Mouse (Mus musculus): ENCODE results near the gene Gpatch3. TPM values are rescaled to one million over a fixed set of nuclear protein-coding genes. Genes with fewer than 3 reads are reported as not detected.

The Gpatch3 gene
- polyA plus RNA-seq, 1 experiment from 2014 or later: 4.5 TPM

- H3K4me1 ChIP-seq (ENCODE audit: insufficient read depth): peaks cover 18% of the 10 kb centered on the region
- TF ChIP-seq CTCF (IDR thresholded peaks at IDR 0.05; ENCODE audit: low read depth): no peak
- peaks cover 22% of the 10 kb centered on the region for H3K27me3 ChIP-seq (ENCODE audit: insufficient read depth, low read length)
- no peak overlapping the region for H3K27ac ChIP-seq (ENCODE audit: low read depth)
- no peak for ATAC-seq
- no peaks in the 10 kb centered on the region for H3K9me3 ChIP-seq (ENCODE audit: low read length)
- H3K36me3 ChIP-seq (replicated peaks; ENCODE audit: insufficient read depth, low read length): peaks cover under 1% of the 10 kb centered on the region; the same call in 1 of the 2 replicates
- peak overlapping the region; percentile 81 for H3K4me2 ChIP-seq (ENCODE audit: low read depth, low read length)
- DNase-seq: no peak
- no peak overlapping the region for H3K9ac ChIP-seq (replicated peaks)
- 34% methylated on average over 4 of the region's 4 CpGs for WGBS (ENCODE audit: insufficient replicate concordance)
- H3K4me3 ChIP-seq (ENCODE audit: low read depth, low read length): no peak overlapping the region
Measured at GRCm38 (mm10) chr4:133598616-133599015, 24.1 kb downstream of the Gpatch3 start.

DNA sequence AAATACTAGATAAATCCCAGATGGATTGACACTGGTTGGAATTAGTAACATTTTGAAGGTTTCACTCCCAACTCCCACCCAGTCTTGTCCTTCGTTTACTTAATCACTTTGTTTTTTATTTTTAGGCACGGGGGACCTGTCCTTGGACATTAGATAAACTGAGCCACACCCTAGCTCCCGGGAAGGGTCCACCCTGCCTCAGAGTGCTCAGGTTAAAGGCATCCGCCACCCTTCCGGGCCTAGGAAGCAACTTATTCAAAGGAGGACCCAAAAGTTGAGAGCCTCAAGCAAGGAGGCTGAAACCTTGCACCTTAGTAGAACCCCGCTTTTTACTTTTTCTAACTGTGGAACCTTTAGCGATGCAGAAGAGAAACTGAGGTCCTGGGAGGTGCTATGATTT is 24.6 kb downstream of the Gpatch3 start:
- H3K27me3 ChIP-seq (ENCODE audit: insufficient read depth, low read length): peaks cover 22% of the 10 kb centered on the region
- no peak for ATAC-seq
- H3K27ac ChIP-seq (ENCODE audit: low read depth): no peak overlapping the region
- peak overlapping the region; percentile 81 for H3K4me2 ChIP-seq (ENCODE audit: low read depth, low read length)
- H3K9me3 ChIP-seq (ENCODE audit: low read length): no peaks in the 10 kb centered on the region
- H3K36me3 ChIP-seq (replicated peaks; ENCODE audit: insufficient read depth, low read length): peaks cover 6% of the 10 kb centered on the region
- 16% methylated on average over 7 of the region's 7 CpGs for WGBS (ENCODE audit: insufficient replicate concordance)
- peak overlapping the region; percentile 54 for H3K4me3 ChIP-seq (ENCODE audit: low read depth, low read length)
- DNase-seq: no peak
- peak overlapping the region; percentile 41 for H3K9ac ChIP-seq (replicated peaks)
- H3K4me1 ChIP-seq (ENCODE audit: insufficient read depth): peaks cover 18% of the 10 kb centered on the region
- TF ChIP-seq EP300 (IDR thresholded peaks at IDR 0.05; ENCODE audit: low read depth) (no peak), CTCF (IDR thresholded peaks at IDR 0.05; ENCODE audit: low read depth) (no peak)

- Histone ChIP-seq H3K9ac (replicated peaks) (peak overlapping the region; percentile 41), H3K9me3 (ENCODE audit: low read length) (no peaks in the 10 kb centered on the region), H3K36me3 (replicated peaks; ENCODE audit: insufficient read depth, low read length) (peaks cover 8% of the 10 kb centered on the region), H3K27me3 (ENCODE audit: insufficient read depth, low read length) (peaks cover 22% of the 10 kb centered on the region), H3K4me3 (ENCODE audit: low read depth, low read length) (peak overlapping the region; percentile 54), H3K4me1 (ENCODE audit: insufficient read depth) (peaks cover 18% of the 10 kb centered on the region), H3K4me2 (ENCODE audit: low read depth, low read length) (peak overlapping the region; percentile 81), H3K27ac (ENCODE audit: low read depth) (no peak overlapping the region)
- peak; percentile 89 for DNase-seq
- TF ChIP-seq EP300 (IDR thresholded peaks at IDR 0.05; ENCODE audit: low read depth) (no peak), CTCF (IDR thresholded peaks at IDR 0.05; ENCODE audit: low read depth) (peak; percentile 8; the same call in 1 of the 2 replicates)
- under 1% methylated on average over 46 of the region's 50 CpGs for WGBS (ENCODE audit: insufficient replicate concordance)
- ATAC-seq: peak; percentile 95
Measured at GRCm38 (mm10) chr4:133599571-133600073, 25.1 kb downstream of the Gpatch3 start.

DNA sequence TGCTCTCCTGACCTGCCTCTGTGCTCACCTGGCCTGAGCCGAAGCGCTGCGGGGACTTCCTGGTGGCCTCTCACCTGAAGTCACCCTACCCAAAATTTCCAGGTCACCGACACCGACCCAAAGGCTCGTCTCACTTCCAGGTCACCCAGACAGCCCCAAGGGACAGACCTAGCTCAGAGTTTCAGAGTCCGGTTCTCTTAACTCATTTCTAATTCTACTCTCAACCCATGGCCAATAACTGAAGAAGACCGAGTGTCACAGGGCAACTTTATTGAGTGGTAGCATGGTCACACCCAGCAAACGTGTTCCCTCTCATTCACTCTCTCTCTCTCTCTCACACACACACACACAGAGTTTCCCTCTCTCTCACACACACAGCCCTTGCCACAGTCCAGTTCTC is 25.8 kb downstream of the Gpatch3 start:
- H3K4me2 ChIP-seq (ENCODE audit: low read depth, low read length): peak overlapping the region; percentile 81
- DNase-seq (no peak), ATAC-seq (no peak)
- no peak overlapping the region; the same call in 1 of the 2 replicates for H3K9ac ChIP-seq (replicated peaks)
- no peaks in the 10 kb centered on the region for H3K9me3 ChIP-seq (ENCODE audit: low read length)
- 10% methylated on average over 9 of the region's 9 CpGs for WGBS (ENCODE audit: insufficient replicate concordance)
- H3K27me3 ChIP-seq (ENCODE audit: insufficient read depth, low read length): peaks cover 22% of the 10 kb centered on the region
- TF ChIP-seq EP300 (IDR thresholded peaks at IDR 0.05; ENCODE audit: low read depth): no peak
- TF ChIP-seq CTCF (IDR thresholded peaks at IDR 0.05; ENCODE audit: low read depth): no peak
- H3K27ac ChIP-seq (ENCODE audit: low read depth): no peak overlapping the region
- H3K4me3 ChIP-seq (ENCODE audit: low read depth, low read length): peak overlapping the region; percentile 54
- peaks cover 10% of the 10 kb centered on the region for H3K36me3 ChIP-seq (replicated peaks; ENCODE audit: insufficient read depth, low read length)
- H3K4me1 ChIP-seq (ENCODE audit: insufficient read depth): peaks cover 18% of the 10 kb centered on the region

DNA sequence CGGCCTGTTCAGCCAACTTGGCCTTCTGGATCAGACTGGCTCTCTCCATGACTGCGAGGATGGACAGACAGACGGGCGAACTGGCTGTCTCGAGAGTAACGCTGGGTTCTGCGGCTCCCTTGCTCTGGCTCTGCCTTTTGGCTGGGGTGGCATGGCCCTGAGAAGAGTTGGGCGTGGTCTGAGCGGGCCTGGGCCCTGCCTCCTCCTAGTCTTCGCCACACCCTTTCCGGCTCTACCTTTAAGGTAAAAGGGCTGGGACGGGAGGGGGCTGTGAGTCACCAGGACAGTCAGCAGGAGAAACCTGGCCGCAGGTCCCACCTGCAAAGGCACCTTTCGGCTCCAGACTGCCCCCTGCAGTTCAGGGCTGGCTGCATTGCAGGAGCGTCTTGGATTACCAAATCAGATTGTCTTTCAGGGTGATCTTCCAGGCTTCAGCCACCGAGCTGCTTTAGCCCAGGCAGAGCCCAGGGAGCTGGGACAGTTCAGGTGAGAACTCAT is 27.2 kb downstream of the Gpatch3 start, which contains the start of gene Sfn:
Gene Sfn (minus strand): TSS at position 448 of the 498 bp plus-strand sequence.
- peaks cover 22% of the 10 kb centered on the region for H3K27me3 ChIP-seq (ENCODE audit: insufficient read depth, low read length)
- 4% methylated on average over 16 of the region's 16 CpGs for WGBS (ENCODE audit: insufficient replicate concordance)
- peaks cover 18% of the 10 kb centered on the region for H3K4me1 ChIP-seq (ENCODE audit: insufficient read depth)
- H3K9ac ChIP-seq (replicated peaks): no peak within 1 kb of the TSS
- no peaks in the 10 kb centered on the region for H3K9me3 ChIP-seq (ENCODE audit: low read length)
- H3K27ac ChIP-seq (ENCODE audit: low read depth): no peak within 1 kb of the TSS
- H3K36me3 ChIP-seq (replicated peaks; ENCODE audit: insufficient read depth, low read length): peaks cover 23% of the 10 kb centered on the region
- DNase-seq: peak; percentile 76
- ATAC-seq: peak; percentile 10; the same call in 1 of the 2 replicates
- H3K4me3 ChIP-seq (ENCODE audit: low read depth, low read length): peak within 1 kb of the TSS; percentile 37
- H3K4me2 ChIP-seq (ENCODE audit: low read depth, low read length): peak within 1 kb of the TSS; percentile 57
- peak; percentile 74 for TF ChIP-seq CTCF (IDR thresholded peaks at IDR 0.05; ENCODE audit: low read depth)
- no peak for TF ChIP-seq EP300 (IDR thresholded peaks at IDR 0.05; ENCODE audit: low read depth)

GRCm38 (mm10) chr4:133603056-133603455 is 28.5 kb downstream of the Gpatch3 start:
- no peak overlapping the region for H3K4me2 ChIP-seq (ENCODE audit: low read depth, low read length)
- H3K9ac ChIP-seq (replicated peaks): no peak overlapping the region
- no peak overlapping the region for H3K27ac ChIP-seq (ENCODE audit: low read depth)
- peaks cover 18% of the 10 kb centered on the region for H3K4me1 ChIP-seq (ENCODE audit: insufficient read depth)
- H3K36me3 ChIP-seq (replicated peaks; ENCODE audit: insufficient read depth, low read length): peaks cover 30% of the 10 kb centered on the region
- DNase-seq (no peak), ATAC-seq (no peak)
- 78% methylated on average over 5 of the region's 5 CpGs for WGBS (ENCODE audit: insufficient replicate concordance)
- H3K9me3 ChIP-seq (ENCODE audit: low read length): no peaks in the 10 kb centered on the region
- TF ChIP-seq CTCF (IDR thresholded peaks at IDR 0.05; ENCODE audit: low read depth) (no peak), EP300 (IDR thresholded peaks at IDR 0.05; ENCODE audit: low read depth) (no peak)
- no peak overlapping the region for H3K4me3 ChIP-seq (ENCODE audit: low read depth, low read length)
- H3K27me3 ChIP-seq (ENCODE audit: insufficient read depth, low read length): peaks cover 22% of the 10 kb centered on the region
